Mouse (Mus musculus) layer of hippocampus, adult 9-10 months (tissue): ENCODE data around the gene Slc35b3.

Experiments used
- DNase-seq: peaks from one replicate; pipeline ENCODE4 v3.0.0; 2022; ENCODE audit warnings: low spot score

Slc35b3 gene

DNA sequence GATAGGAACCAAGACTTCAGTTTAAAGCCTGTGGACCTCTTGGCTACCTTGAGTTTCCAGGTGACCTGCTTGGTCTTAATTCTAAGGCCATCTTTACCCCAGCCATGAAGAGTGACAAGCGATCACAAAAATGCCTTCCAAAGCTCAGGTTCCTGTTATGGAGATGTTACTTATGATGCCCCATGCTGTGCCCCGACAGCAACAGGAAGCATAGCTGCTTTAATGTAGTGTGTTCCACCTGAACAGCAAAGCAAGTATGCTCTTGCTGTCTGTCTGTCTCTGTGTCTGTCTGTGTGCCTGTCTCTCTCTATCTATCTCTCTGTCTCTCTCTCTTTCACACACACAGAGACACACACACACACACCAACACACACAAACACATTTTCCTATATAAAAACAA lies 22.2 kb downstream of the Slc35b3 start:
- DNase-seq: no peak

DNA sequence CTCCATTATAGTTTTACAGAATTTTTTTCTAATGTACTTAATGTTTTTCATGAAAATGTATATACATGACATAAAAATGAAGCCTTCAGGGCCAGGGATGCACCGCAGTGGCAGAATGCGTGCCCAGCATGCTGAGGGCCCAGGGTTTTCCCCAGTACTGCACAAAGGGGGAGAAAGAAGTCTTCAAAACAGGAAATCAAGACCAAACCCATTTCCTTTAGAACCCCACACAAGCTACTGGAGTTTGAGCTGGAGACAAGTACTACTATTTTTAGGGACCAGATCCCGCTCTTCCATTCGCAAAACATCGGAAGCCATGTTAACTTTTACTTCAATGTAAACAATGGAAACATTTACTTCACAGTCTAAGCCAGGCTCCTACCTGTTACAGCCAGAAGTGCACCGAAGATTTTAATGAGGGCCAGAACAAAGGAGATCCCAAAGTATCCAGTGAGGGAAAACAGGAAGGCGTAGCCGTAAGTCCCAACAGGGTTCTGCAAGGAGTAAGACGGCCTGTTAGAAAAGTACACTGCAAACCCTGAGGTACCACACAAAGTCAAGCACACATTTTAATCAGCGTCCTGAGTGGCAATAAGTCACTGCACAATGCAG lies 23.7 kb downstream of the Slc35b3 start:
- DNase-seq: no peak

DNA sequence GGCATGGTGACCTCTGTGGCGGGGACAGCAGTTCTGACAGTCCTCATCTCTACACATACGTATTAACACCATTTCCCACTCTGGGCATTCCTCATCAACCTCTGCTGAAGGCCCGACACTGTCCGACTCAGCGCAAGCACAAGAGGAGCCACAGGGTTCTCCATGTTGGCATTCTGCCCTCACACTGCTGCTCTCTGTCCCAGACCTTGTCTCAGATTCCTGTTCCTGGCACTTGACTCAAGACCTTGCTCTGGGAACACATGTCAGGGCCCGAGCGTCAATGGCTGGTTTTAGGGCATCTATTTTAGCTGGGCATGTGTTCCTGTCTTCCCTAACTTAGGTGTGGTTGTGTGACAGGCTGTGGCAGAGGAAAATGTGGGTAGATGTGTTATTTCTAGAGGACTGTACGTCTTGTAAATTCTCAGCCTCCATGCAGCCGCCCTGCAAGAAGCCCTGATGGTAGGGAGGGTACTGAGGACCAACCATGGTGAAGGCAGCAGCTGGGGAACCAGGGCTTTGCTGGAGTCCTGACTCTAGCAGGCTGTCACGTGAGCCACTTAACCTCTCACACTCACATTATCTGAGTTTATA lies 24.7 kb downstream of the Slc35b3 start:
- no peak for DNase-seq

DNA sequence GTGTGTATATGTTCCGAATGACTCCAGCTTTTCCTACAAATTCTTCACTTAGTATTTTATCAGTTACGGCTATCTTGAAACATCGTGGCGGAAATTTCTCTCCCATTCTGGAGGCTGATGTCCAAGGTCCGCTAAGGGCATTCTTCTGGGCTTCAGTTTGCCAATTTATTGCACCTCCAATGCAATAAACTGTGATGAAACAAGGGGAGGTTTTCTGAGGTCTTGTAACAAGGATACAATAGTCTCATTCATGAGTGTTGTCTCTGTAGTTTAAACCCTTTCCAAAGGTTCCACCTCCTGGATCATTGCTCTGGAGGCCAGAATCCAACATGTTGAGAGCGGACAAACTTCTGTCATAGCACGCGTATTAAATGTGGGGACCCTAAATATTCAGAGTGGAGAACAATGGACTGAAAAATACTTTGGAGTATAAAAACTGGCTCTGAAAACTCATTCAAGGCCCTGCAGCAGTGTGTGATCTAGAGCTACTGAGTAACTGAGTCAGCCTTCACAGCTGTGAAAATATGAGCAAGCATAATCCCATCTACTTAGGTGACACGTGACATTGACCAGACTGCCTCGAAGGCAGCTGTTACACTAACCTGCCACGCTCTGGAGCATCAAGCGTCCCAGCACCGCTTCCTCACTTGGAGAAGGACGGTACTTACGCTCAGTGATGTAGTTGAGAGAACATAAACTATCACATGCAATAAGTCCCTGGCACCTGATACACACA lies 30.7 kb downstream of the Slc35b3 start:
- DNase-seq: no peak

DNA sequence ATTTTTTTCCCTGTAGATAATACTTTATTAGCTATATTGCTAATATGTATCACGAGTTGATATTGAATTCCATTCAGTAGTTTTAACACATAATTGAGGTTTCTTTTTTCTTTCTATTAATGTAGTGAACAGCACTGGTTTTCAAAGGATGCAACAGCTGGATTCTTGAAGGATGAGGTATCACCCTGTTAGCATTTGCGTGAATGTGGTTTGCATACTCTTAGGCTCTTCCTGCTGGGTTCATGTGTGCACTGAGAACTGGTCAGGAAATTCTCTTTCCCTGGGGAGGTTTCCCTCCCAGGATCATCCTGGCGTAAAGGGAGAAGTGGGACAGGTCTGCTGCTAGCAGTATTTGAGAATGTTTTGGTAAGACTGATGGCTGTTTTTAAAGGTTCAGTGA lies 38.0 kb downstream of the Slc35b3 start:
- no peak for DNase-seq

DNA sequence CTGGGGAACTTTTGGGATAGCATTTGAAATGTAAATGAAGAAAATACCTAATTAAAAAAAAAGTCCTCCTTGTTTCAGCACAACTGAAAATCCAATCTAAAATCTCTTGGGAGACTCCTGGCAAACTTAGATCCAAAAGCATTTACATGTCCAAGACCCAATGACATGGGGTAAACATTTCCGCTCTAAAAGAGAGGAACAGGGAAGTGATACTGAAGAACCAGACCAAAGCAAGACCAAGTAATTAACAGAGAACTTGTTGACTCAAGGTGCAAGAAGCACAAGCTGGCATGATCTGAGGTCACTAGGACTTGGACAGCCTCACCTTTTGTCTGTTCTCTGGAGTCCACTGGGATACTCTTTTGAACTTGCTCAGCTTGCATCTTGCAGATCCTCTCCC lies 39.4 kb downstream of the Slc35b3 start:
- DNase-seq: no peak

DNA sequence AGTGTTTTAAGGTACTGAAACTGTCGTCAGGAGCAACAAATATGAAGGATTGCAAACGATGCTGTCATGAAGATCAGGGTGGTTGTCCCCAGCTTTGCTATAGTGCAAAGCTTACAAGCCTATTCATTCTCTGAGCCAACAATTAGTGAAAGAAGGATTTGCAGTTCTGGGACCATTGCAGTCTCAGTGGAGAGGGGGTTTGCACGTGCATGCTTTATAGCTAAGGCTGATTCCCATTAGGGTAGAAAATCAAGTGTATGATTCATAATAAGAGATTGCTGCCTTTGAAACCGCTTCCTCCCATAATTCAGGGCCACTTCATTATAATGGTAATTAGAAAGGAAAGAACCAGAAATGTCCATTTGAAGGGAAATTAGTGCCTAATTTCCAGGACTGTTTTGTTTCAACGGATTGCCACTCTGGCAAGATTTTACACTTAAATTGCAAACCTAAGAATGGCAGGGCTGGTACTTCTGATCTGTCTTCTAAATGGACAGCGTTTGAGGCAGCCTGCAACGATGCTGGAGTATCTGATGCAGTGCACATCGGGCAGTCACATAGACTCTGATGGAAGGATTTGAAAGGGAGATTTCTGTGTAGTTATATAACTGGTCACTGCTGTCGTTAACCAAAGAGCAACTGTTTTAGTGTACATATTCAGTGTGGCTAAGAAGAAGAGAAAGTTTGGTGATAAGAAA lies 42.3 kb downstream of the Slc35b3 start:
- no peak for DNase-seq

DNA sequence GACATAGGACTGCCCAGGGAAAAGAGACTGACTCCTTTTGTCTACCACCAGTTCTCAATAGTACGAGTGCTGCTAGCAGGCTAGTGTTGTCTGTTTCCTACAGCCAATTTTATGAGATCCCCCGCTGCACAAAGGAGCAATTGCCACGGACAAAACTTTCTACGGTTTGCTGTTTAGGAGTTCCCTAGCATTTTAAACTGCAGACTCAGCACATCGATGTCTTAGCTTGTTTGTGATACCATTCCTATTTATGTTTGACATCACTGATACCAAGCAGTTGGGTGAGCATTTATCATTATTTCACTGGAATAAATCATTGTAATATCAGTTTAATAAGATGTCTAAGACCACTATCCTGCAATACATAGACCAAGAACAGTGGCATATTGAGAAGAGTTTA lies 43.1 kb downstream of the Slc35b3 start:
- no peak for DNase-seq

DNA sequence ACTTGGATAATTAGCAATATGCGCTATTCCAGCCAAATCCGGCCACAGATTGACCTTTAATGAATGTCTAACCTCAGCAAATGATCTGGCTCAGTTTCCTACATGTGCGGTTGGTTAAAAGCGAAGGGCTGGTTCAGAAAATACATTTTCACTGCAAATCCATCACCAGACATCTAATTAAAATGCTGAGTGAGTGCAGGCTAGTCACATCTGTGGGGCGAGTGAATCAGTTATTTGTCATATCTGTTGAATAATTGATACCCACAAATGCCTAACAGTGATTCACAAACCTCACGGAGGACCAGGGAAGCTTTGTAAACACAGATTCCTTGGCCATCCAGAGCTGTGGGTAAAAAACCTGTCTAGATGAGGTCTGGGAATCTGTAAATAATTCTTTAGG lies 45.9 kb downstream of the Slc35b3 start:
- no peak for DNase-seq

DNA sequence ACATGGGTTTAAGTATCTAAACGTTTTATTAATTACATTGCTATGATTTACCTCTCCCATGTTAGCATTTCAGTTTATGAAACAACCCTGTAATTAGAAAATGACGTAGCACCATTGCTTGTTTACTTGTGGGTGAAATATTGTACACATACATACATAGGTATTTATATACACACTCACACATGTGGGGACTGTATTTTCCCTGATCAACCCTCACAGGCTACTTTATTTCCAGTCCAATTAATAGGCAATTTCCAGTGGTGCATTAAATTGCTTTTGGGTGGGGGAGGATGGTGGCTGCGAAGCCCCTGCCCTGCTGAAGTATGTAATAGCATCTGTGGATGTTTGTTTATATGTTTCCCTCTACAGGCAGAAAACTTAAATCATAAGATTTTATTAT lies 68.3 kb downstream of the Slc35b3 start:
- no peak for DNase-seq
